Mouse (Mus musculus) thymus, adult 2 months (tissue): ENCODE data around the gene Rundc3a.

Experiments used
- CTCF ChIP-seq: fragments of 200-500 bp; IDR thresholded peaks from 2 replicates; pipeline ENCODE4 v1.5.1; 2012; ENCODE audit warnings: mild to moderate bottlenecking, control low read depth, low read length, moderate library complexity, borderline replicate concordance; ENCODE audit not compliant: control insufficient read depth, poor library complexity, insufficient read depth; ENCODE audit errors: extremely low read depth
- POLR2A ChIP-seq: fragments of 200-500 bp; IDR thresholded peaks from 2 replicates; pipeline ENCODE4 v1.6.1; 2012; ENCODE audit warnings: mild to moderate bottlenecking, low read length, control low read depth, moderate library complexity; ENCODE audit not compliant: control insufficient read depth, poor library complexity, insufficient read depth; ENCODE audit errors: extremely low read depth

DNA sequence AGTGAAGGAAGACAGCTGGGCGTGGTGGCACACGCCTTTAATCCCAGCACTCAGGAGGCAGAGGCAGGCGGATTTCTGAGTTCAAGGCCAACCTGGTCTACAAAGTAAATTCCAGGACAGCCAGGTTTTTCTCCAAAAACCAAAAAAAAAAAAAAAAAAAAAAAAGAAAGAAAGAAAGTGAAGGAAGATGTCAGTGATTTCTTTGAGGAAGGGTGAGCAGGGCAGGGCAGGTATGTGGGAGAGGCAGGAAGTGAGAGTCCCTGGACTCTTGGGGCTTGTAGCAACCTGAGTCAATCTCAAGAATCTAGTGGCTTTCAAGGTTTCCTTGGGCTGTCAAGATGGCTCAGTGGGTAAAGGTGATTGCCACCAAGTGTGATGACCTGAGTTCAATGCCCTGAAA, 48.7 kb upstream of the Rundc3a start:
- no peak for TF ChIP-seq POLR2A
- TF ChIP-seq CTCF: no peak
